Mouse (Mus musculus) macrophage (primary cell): Measurements from ENCODE around the gene Mcrs1. TPM values are rescaled to one million over a fixed set of nuclear protein-coding genes. Genes with fewer than 3 reads are reported as not detected.

Experiments
- H3K27ac ChIP-seq: fragments of 350-480 bp; formaldehyde crosslinking; 2 replicates; pipeline ENCODE4 v1.9.0; 2021
- H3K36me3 ChIP-seq: fragments of 350-480 bp; formaldehyde crosslinking; 2 replicates; pipeline ENCODE4 v1.9.0; 2021; ENCODE audit errors: inconsistent target
- H3K4me3 ChIP-seq: fragments of 350-480 bp; formaldehyde crosslinking; 2 replicates; pipeline ENCODE4 v1.9.0; 2021; ENCODE audit errors: inconsistent target
- H3K79me2 ChIP-seq: fragments of 350-480 bp; formaldehyde crosslinking; 2 replicates; pipeline ENCODE4 v1.9.0; 2021; ENCODE audit errors: inconsistent target
- WGBS: methylation state at CpG from one replicate; pipeline ENCODE4 v1.1.7; 2026; ENCODE audit warnings: inconsistent platforms; ENCODE audit not compliant: missing documents; 5-methylcytosine and 5-hydroxymethylcytosine counted together
- polyA plus RNA-seq: library from polyadenylated mRNA; stranded (reverse); fragments of 250-400 nt; gene quantifications from 3 replicates; pipeline ENCODE4 v1.2.4, GENCODE M21; 2018; ENCODE audit warnings: inconsistent platforms

Mcrs1 gene
- polyA plus RNA-seq, 1 experiment from 2014 or later: 13.4 TPM

- WGBS: 94% methylated on average over 9 of the region's 10 CpGs
- no peak overlapping the region for H3K27ac ChIP-seq
- H3K4me3 ChIP-seq: no peak overlapping the region
- no peaks in the 10 kb centered on the region for H3K36me3 ChIP-seq
- H3K79me2 ChIP-seq: no peaks in the 10 kb centered on the region
Observed at GRCm38 (mm10) chr15:99213183-99213582, 38.6 kb downstream of the Mcrs1 start.

GRCm38 (mm10) chr15:99205959-99206358 lies 45.8 kb downstream of the Mcrs1 start:
- Histone ChIP-seq H3K36me3 (no peaks in the 10 kb centered on the region), H3K4me3 (no peak overlapping the region), H3K79me2 (no peaks in the 10 kb centered on the region), H3K27ac (no peak overlapping the region)
- whole genome bisulfite sequencing: 94% methylated on average over 8 of the region's 8 CpGs

- Histone ChIP-seq H3K36me3 (no peaks in the 10 kb centered on the region), H3K4me3 (no peak overlapping the region), H3K27ac (no peak overlapping the region), H3K79me2 (no peaks in the 10 kb centered on the region)
Observed at GRCm38 (mm10) chr15:99198761-99199160, 53.0 kb downstream of the Mcrs1 start.

- Histone ChIP-seq H3K27ac (no peak overlapping the region), H3K4me3 (no peak overlapping the region), H3K79me2 (no peaks in the 10 kb centered on the region), H3K36me3 (no peaks in the 10 kb centered on the region)
- 94% methylated on average over 6 of the region's 6 CpGs for WGBS
Observed at GRCm38 (mm10) chr15:99195043-99195442, 56.7 kb downstream of the Mcrs1 start.

GRCm38 (mm10) chr15:99194358-99194757 lies 57.4 kb downstream of the Mcrs1 start:
- Histone ChIP-seq H3K4me3 (no peak overlapping the region), H3K27ac (no peak overlapping the region), H3K79me2 (no peaks in the 10 kb centered on the region), H3K36me3 (no peaks in the 10 kb centered on the region)
- WGBS: 91% methylated on average over 9 of the region's 10 CpGs

Other genes starting within 250 kb of the Mcrs1 start
- 112 to 385 TPM (median 315 TPM) in 3 replicates for gene Tuba1c, start 222.1 kb downstream of the Mcrs1 start, polyA plus RNA-seq
- 0.07 TPM in 1 of 3 replicates, not detected in the others for gene Prph, start 196.8 kb downstream of the Mcrs1 start, polyA plus RNA-seq
- 2.4 to 2.6 TPM in 2 of 3 replicates, not detected in the other for gene Troap, start 177.4 kb downstream of the Mcrs1 start, polyA plus RNA-seq
- gene C1ql4, start 164.1 kb downstream of the Mcrs1 start, polyA plus RNA-seq: not detected in 3 replicates
- gene Dnajc22, start 158.8 kb downstream of the Mcrs1 start, polyA plus RNA-seq: not detected in 3 replicates
- gene Spats2, start 126.0 kb downstream of the Mcrs1 start, polyA plus RNA-seq: 2.7 to 4.0 TPM (median 3.2 TPM) in 3 replicates
- gene Kcnh3, start 27.1 kb downstream of the Mcrs1 start, polyA plus RNA-seq: not detected in 3 replicates
- 6.5 to 9.7 TPM (median 7.5 TPM) in 3 replicates for gene Prpf40b, start 43.1 kb upstream of the Mcrs1 start, polyA plus RNA-seq
- not detected in 3 replicates for gene Fam186b, start 43.9 kb upstream of the Mcrs1 start, polyA plus RNA-seq
- 7.2 to 21.2 TPM (median 8.2 TPM) in 3 replicates for gene Fmnl3, start 118.5 kb upstream of the Mcrs1 start, polyA plus RNA-seq
- 449 to 584 TPM (median 516 TPM) in 3 replicates for gene Tmbim6, start 140.9 kb upstream of the Mcrs1 start, polyA plus RNA-seq
- gene Nckap5l, start 205.8 kb upstream of the Mcrs1 start, polyA plus RNA-seq: 8.4 to 21.0 TPM (median 16.3 TPM) in 3 replicates
- 2.9 to 5.5 TPM (median 5.3 TPM) in 3 replicates for gene Bcdin3d, start 222.8 kb upstream of the Mcrs1 start, polyA plus RNA-seq